Mouse (Mus musculus): ENCODE results near the gene Stx3.

The Stx3 gene

DNA sequence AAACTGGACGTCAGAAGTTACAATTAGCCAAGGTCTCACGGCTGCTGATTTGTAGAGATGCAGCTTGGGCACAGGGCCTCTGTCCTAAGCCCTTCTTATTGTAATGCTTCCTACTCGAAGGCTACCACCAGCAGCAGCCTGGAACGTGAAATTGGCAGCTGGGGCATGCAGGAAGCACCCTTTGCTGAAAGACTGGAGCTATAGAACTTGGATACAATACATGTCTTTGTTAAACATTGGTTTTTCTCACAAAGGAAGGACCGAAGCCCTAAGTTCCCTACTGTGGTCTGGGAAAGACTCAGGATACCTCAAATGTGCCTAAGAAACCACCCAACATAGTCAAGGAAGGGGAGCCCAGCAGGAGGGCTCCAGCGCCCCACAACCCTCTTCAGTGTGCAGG is 11.4 kb downstream of the Stx3 start:
- in situ Hi-C loops (cut with MboI, MseI): no loop called here

DNA sequence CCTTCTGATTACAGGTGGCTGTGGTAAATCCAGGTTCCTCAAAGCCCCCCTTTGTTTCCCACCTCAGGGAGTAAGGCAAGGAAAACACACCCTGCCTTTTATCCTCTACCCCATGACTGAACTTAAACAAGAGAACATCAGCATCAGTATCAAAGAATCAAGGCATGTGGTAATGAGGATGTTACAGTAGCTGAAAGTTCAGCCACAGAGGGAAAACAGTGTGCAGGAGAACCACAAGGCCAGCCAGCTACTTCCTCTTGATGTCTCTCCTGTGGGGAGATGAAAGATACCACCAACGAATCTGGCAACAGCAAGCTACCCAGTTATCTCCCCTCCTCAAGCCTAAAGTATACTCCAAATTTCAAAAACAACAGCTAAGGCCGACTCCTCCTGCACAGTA is 12.0 kb downstream of the Stx3 start:
- in situ Hi-C loops (cut with MboI, MseI): no loop called here

DNA sequence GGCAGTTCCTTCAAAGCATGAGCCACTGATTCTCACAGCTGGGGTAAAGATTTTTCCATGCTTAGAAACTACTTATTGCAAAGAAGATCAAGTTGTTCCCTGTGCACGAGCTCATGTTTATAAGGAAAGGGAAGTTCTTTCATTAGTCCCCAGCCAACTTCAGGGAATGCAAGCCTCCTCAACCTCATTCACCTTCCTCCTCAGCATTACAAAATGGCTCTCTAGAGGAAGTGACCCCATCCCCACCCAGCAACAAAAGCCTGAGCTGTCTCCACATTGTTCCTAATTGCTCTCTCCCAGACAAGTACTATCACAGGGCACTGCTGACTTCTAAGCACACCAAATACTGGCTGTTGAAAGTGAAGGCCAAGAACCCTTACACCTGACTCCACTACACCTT is 14.8 kb downstream of the Stx3 start:
- in situ Hi-C loops (cut with MboI, MseI): no loop called here

DNA sequence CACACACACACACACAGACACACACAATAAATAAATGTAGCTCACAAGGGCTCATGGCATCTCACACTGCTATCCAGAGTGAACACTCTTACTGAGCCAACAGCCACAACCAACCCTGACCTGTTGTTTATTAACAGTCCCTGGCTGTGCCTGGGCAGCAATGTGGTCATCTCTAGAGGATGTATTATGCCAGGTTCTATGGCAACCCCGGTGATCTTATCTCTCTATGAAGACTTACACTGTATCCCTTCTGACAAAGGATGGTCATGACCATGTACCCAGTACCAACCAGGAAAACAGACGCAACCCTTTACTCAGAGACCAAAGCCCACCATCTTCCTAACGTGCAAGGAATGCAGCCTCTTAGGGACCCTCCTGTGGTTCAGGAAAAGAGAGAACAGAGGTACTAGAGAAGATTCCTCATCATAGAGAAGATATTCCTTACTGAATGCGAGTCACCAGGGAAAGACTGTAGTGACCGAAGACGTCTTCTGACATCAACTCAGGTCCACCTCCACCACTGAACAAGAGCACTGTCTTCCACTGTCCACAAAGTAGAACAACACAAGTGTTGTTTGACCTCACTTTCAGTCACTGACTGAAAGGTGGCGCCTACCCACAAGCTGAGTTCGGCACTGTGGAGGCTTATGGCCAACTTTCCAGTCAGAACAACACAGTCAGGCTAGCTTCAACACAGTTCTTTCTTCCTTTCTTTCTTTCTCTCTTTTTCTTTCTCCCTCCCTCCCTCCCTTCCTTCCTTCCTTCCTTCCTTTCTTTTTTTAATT is 18.5 kb downstream of the Stx3 start:
- in situ Hi-C loops (cut with MboI, MseI): no loop called here

DNA sequence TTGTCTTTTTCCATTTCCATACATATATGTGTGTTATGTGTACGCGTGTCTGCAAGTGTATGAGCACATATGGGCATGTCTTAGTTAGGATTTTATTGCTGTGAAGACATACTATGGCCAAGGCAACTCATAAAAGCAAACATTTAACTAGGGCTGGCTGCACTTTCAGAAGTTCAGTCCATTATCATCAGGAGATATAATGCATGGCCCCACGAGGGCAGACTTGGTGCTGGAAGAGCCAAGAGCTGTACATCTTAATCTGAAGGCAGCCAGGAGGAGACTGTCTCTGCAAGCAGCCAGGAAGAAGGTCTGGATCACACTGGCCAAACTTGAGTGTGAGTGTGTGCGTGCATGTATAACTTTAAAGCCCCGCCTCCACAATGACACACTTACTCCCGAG is 24.8 kb downstream of the Stx3 start:
- in situ Hi-C loops (cut with MboI, MseI): no loop called here

DNA sequence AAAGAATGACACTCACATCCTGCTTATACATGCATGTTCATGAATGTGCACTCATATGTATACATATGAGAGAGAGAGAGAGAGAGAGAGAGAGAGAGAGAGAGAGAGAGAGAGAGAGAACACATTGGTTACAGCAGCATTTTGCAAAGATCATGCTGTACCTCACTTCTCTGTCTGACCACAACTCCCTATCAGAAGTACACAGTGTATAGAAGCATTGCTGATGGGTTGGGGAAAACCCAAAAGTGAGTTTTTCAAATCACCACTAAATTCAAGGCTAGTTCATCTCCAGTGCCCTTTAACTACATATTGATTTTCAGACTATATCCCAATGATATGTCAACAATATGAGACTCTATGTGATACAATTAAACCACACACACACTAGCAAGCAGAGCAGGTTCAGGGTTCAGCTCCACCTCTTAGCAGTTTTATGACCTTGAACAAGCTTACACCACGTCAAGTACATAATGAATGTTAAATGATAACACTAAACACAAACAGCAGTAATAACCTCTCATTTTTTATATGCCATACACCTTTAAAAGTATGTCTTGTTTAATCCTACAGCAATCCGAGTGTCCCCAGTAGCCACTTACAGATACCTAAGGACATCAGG is 25.4 kb downstream of the Stx3 start:
- in situ Hi-C loops (cut with MboI, MseI): no loop called here

DNA sequence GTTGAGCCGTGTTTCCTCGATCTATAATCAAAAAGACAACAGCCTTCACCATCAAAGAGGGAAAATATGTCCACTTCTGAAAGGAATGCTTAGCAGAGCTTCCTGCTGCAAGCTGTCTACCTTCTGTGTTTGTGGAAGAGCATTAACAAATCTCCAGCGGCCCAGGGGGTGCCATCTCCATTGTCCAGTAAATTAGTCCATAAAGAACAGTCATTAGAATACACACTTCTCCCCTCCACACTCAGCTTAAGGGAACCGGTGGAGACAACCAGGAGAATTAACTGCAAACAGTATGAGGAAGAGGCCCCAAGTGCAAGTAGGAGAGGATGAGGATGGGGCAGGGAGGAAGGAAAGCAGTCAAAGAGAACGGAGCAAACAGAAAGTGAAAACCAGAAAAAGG is 27.4 kb downstream of the Stx3 start:
- in situ Hi-C loops (cut with MboI, MseI): no loop called here

DNA sequence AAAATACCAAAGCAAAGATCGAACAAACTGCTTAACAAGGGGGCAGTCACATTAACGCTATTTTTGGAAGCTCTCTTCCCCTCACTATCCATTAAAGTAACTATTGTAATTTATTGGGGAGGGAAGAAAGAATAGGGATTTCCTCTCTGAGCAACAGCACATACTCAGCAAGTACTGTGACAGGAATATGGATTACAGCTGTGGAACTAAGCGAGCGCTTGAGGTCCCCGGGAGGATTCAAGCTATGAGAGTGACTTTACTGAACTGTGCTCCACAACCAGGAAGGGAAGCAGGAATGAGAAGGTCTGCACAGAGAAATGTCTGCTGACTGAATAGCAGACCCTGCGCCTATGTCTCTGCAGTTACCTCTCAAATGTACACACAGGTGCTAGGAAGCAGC is 30.3 kb downstream of the Stx3 start:
- in situ Hi-C loops (cut with MboI, MseI): no loop called here

DNA sequence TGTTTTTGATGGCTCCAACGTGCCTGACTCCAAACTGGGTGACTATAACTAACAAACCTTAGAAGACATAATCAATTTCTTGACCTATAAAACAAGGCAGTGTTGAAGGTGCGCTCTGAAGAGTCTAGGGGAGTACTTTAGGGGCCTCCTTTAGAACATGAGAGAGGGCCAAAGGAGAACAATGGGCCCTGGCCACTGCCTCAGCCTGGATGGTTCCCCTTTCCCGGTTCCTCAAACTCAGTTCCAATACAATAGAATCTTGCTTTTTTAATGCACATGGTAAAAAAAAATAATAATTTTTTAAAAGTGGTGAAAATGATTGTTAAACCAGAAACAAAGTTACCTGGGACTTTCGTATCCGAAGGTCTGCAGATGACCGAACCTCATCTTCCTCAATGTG is 31.4 kb downstream of the Stx3 start:
- in situ Hi-C loops (cut with MboI, MseI): no loop called here

DNA sequence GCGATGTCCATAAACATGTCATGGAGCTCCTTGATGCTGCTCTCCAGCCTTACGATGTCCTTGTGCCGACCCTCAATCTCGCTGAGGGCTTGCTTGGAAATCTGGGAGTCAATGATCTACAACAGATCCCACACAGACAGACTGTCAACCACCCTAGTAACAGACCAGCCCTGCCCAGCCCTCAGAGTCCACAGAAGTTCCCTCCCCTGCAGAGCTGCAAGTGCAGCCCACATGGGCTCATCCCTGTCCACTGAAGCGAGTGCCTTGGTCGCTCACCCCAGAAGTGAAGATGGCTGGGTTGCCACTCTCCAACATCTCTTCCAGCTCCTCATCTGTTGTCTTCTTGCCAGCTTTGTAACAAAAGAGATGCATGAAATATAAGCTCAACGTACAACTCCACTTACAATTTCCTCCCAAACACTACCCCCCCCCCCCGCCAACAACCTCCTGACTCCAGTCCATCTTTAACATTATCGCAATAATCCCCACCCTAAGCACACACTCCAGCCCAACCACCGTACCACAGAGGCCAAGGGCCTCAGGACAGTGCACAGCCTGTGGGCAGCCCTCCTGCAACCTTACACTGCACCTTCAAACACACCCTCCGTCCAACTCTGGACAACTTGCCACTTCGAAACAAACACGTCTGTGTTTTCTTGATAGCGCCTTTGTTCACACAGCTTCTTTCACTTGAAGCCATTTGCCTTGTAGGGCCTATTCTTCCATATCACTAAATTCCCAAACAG is 33.6 kb downstream of the Stx3 start:
- in situ Hi-C loops (cut with MboI, MseI): no loop called here

DNA sequence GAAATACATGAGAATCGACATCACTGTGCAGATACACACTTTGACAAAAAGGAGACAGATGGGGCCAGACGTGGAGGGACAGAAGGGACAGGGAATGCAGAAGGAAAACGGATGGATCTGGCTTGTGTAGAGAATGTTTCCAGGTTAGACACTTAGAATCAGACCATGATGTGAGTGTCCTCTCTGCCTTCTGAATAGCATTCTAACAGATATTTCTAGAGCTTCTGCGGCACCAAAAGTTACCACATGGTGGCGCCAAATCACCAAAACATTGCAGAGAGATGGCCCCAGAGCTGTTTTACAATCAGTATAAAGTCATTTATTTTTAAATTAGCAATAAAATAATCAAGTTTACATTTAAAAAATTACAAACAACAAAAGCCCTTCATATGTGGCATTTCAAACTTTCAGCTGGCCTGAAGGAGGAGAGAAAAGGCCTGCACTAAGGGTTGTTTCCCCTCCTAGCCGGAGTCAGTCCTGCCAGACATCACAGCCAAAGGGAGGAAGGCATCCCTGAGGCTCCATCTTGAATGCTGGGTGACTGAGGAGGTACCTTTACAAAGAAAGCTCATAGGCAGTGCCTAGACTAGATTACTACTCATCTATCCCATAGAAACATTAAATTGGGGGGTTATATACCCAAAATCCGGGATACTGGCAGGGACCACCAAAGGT is 41.9 kb downstream of the Stx3 start:
- in situ Hi-C loops (cut with MboI, MseI): loop anchor here (5.0 to 10.0 kb wide), 3 partner anchors 55 to 197 kb away; no protein-coding TSS in a partner anchor

DNA sequence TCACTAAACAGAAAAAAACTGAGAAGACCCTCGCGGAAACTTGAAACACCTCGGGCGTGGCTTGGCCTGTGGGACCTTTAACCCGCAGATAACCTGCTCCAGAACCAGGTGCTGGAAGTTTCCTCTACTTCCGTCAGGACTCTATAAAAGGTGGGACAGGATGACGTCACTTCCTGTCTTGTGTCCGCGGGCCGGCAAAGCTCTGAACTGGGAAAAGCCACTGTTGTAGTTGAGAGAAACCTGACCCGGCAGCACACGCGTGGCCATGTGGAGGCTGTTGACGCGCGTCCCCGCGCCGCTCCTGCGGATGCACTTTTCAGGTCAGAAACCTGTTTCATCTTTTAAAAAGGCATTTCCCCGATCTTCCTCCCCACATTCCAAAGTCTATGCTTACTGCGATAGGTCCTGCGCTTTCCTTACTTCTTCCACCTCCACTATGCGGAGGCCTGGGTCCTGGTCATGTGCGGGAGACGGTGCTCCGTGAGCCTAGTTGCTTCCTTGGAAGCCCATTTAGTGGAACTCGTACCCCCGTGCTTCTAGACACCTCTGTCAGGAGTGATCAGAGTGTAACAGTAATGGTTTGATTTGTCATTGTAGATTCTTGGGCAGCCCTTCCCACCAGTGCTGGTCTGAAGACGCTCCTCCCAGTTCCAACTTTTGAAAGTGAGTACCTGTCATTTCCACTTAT is 48.9 kb downstream of the Stx3 start, which contains the start of gene Mrpl16:
Gene Mrpl16 (plus strand): TSS at position 187 of the 688 bp plus-strand sequence.
- in situ Hi-C loops (cut with MboI, MseI): loop anchor here (10.0 kb wide), 1 partner anchor 204 kb away; no protein-coding TSS in a partner anchor

DNA sequence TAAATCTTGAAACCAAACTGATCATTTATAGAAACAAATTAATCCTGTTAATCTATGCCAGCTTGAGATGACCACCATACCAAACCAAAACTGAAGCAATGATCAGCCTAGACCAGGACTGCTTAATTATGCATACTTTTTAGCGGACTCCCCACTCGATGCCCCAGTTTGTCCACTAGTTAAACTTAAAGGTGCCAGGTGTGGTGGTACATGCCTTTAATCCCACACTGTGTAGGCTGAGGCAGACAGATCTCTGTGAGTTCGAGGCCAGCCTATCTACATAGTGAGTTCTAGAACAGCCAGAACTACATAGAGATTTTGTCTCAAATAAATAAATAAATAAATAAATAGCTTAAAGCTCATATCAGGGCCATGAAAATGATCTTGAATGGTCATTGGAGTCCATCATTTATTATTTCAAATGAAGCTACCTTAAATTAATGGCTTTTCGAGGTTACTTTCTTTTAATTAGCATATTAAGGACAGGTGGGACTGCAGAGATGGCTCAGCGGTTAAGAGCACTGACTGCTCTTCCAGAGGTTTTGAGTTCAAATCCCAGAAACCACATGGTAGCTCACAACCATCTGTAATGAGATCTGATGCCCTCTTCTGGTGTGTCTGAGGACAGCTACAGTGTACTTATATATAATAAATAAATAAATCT is 49.8 kb downstream of the Stx3 start:
- in situ Hi-C loops (cut with MboI, MseI): loop anchor here (5.0 kb wide), 2 partner anchors 162 to 417 kb away; no protein-coding TSS in a partner anchor

DNA sequence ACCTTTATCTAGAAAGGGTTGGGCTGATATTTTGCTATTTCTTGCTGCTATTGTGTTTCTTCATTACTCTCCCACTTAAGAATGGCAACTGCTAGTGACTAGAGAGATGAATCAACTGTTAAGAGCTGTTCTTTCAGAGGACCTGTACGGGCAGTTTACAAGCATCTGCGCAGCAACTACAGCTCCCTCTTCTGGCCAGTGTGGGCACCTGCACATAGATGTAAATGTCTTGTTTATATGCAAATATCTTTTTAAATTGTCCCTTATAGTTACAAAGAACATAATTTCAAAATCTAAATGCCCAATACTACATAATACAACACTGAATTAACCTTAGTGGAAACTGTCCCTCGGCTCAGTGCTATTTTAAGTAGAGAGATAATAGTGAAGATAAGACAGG is 51.0 kb downstream of the Stx3 start:
- in situ Hi-C loops (cut with MboI, MseI): loop anchor here (5.0 kb wide), 2 partner anchors 161 to 416 kb away; no protein-coding TSS in a partner anchor

DNA sequence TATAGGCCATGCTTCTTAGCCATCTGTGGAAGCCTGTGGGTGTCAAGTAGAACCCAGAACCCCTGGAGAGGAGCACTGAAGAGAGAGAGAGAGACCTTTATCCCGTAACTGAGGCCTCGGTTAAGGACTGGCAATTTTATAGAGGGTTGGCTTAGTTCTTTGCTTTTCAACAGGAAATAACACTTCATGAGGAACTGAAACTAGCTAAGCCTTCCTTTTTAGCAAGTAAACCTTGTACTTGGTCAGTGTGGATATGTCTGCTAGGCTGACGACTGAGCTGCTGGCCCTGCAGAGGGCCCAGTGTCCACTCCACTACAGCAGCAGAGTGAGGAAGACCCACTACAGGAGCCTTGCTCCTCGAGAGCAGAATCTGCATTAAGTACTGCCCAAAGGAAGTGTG is 52.8 kb downstream of the Stx3 start:
- in situ Hi-C loops (cut with MboI, MseI): loop anchor here (5.0 kb wide), 2 partner anchors 159 to 414 kb away; no protein-coding TSS in a partner anchor

DNA sequence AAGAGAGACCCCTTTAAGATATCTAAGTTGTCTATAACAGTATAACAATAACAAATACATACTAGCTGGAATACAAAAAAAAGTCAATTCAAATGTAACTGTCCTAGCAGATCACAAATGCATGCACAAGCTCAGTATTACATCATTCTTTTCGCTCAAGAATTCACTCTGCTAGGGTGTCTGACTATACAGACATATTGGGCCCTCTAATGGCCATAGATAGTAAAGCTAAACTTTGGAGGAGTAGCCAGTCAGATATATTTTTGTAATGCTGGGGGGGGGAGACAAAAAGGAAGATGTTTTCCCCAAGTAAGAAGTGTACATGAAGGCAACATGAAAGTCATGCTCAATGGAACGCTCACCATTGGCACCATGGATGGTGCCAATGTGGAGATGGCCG is 54.1 kb downstream of the Stx3 start:
- in situ Hi-C loops (cut with MboI, MseI): loop anchor here (5.0 kb wide), 2 partner anchors 158 to 413 kb away; no protein-coding TSS in a partner anchor

DNA sequence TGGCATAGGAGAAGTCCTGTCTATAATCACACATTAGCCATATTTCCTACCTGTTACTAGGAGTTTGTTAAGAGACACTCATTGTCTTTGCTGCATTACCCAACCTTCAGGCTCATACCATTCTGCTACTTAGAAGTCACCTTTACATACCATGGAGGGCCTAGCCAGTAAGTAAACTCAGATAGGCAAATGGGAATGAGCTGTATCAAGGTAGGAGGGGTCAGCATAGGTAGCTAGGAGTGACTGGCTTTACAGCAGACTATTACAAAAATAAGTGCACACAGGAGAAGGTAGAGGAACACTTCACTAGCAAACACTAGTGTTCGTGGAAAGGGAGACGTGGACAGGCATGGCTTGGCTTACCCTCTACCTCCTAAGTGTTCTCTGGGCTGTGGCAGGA is 71.9 kb downstream of the Stx3 start, which contains the start of gene Gif:
Gene Gif (plus strand): TSS at position 257 of the 400 bp plus-strand sequence.
- in situ Hi-C loops (cut with MboI, MseI): no loop called here

DNA sequence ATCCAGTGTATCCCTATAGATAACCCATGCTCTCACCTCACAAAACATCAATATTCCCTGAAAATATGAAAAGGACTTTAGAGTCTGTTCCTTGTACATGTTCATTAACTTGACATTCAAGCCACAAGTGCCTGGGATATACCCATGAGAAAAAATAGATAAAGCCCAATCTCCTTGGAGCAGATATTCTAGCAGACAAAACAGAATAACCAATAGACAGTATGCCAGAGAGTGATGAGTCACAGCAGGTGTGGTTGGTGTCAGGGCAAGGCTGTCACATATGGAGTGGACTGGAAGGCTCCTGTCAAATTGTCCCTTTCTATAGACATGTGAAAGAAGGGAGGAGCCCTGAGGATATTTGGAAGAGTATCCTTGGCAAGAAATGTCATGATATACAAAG is 73.5 kb downstream of the Stx3 start:
- in situ Hi-C loops (cut with MboI, MseI): no loop called here

DNA sequence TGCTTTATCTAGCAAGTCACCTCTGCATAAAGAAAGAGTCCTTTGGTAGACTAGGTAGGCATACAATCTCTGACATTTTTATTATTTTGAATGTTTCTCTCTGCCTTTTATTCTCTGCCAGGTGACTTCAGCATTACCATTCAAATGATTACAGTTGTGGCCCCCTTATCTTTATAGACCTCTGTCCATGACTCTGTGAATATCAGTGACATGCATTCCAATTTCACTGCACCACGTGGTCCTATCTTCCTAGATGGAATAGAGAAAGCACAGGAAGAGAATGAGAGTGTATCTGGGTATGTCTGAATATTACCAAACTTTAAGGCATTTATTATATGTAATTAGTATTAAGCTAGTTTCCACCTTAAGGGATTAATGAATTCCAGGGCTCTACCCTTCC is 82.7 kb downstream of the Stx3 start:
- in situ Hi-C loops (cut with MboI, MseI): no loop called here

DNA sequence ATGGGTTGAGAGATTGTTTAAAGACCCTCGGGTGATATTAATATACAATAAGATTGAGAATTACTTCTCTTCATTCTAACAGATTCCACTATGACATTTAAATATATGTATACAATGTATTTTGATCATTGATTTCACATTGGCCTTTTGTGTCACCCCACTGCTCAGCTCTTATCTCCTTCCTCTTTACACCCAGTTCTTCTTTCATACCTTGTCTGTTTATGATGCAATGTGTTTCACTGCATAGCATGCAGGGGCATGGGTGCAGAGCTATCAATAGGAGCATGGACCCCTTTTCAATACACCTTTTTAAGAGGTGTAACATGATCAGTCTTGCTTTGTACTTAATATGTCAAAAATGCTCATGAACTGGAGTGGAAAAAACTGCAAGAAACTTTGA is 88.9 kb downstream of the Stx3 start:
- in situ Hi-C loops (cut with MboI, MseI): no loop called here
